Mouse (Mus musculus) cerebellum, adult 9-11 months (tissue): ENCODE measurements around the gene Dclk1.

Experiments used
- DNase-seq: peaks from one replicate; pipeline ENCODE4 v3.0.0; 2022

Dclk1 gene

GRCm38 (mm10) chr3:55461685-55462655 lies 219.8 kb downstream of the Dclk1 start:
- peak; percentile 87 for DNase-seq

- peak; percentile 53 for DNase-seq
Observed at GRCm38 (mm10) chr3:55462904-55463668, 220.9 kb downstream of the Dclk1 start.

DNA sequence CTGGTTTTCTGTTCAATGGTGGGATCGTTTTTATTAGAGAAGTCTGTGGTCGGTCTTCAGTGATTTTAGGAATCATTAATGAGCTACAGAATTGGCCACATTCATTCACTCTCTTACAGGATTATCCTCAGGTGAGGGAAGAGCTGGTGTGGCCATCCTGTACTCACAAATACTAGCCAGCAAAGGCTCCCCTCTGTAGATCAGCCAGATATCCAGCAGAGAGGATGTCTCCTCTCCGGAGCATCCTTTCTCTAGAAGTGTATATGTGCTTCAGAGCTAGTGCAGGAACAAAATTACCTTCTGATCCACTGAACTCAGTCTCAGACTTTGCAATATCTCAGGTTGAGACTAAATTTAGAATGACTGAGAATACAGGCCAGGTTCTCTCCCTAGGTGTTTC lies 222.1 kb downstream of the Dclk1 start:
- DNase-seq, result peak; percentile 67

DNA sequence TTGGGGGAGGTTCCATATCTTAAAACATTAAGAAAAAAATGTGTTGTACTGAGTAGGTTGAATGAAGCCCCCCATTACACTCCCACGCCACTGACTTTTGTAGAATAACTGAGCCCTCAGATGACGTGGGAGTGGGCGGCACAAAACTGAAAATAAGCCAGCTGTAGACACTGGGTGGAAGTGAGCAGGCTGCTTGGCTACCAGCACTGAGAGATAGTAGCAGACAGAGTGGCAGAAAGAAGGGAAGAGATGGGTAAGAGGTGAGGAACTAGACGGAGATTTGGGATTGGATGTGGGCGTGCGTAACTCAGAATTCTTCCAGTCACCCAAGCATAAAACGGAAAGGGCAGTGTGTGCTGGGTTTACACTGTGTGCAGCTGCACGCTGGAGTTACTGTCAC lies 223.6 kb downstream of the Dclk1 start:
- peak; percentile 47 for DNase-seq

DNA sequence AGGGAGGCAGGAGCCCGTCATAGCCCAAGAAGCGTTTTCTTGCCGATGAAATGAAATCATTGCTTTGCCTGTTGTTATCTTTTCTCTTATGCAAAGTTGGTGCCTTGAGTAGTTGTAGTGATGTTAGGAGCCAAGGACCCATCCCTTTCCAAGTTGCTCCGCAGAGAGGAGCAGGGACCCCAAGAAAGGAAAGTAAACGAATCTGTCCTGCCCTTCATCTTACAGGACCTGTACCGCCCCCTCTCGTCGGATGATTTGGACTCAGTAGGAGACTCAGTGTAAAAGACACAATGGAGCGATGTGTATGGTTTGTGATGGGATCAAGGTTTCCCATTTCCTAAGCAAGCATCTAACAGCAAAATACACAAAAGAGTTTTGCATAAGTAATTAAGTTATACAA lies 224.2 kb downstream of the Dclk1 start:
- peak; percentile 63 for DNase-seq

DNA sequence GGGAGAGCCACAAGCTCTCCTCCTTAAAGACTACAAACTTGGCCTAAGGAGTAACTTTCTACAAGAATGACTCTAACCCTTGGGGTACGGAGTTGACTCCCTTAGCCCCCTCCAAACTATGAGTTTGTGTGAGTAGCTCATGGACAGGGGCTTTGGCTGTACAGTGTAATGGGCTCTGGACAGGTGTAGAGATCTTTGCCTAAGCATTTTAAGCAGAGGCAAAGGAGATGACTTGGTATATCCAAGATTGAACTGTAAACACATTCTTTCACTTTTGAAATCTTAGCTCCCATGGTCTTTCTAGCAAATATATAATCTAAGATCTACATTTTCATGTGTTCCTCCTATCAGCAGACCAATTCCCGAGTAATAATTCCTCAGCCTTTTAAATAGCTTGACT lies 229.9 kb downstream of the Dclk1 start, which contains the start of gene Gm21954:
Gene Gm21954, minus strand, starts transcription at position 101 of the 400 bp plus-strand sequence.
- no peak for DNase-seq

DNA sequence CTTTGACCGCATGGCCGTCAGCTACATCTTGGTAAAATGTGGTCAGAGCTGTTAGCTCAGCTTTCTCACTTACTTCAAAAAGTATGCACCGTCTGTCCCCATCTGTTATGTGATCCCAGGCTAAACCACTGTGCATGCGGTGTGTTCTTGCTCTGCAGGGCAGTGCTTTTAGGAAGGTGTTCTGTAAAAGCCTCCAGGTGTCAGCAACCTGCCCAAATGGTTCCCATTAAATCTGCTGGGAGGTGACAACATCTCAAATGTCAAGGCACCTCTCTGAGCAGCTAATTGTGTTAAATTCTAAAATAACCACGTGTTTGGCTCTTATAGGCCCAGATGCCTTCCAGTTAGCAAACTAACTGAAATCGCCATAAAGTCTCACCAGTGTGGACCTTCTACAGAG lies 231.0 kb downstream of the Dclk1 start:
- peak; percentile 30 for DNase-seq

DNA sequence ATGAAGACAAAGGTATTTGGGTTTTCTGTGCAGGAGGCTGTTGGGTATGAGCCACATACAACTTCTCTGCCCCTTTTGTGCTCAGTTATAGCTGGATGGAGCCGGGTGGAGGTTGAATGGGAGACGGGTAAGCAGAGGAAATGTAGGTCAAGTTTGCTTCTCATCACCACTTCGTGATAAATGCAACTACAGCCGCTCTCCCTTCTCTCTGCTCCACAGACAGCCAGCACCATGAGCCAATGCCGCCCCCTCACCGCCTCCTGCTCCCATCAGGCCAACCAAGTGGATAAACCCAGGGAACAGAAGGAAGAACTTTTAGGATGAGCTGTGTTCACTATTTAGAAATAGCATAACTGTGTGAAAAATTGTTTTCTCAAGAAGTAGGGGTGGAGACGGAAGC lies 234.5 kb downstream of the Dclk1 start:
- peak; percentile 69 for DNase-seq

GRCm38 (mm10) chr3:55479306-55479705 lies 237.1 kb downstream of the Dclk1 start:
- no peak for DNase-seq

- peak; percentile 46 for DNase-seq
Observed at GRCm38 (mm10) chr3:55481140-55481539, 239.0 kb downstream of the Dclk1 start.

- DNase-seq, result peak; percentile 89
Observed at GRCm38 (mm10) chr3:55483328-55483727, 241.2 kb downstream of the Dclk1 start.

DNA sequence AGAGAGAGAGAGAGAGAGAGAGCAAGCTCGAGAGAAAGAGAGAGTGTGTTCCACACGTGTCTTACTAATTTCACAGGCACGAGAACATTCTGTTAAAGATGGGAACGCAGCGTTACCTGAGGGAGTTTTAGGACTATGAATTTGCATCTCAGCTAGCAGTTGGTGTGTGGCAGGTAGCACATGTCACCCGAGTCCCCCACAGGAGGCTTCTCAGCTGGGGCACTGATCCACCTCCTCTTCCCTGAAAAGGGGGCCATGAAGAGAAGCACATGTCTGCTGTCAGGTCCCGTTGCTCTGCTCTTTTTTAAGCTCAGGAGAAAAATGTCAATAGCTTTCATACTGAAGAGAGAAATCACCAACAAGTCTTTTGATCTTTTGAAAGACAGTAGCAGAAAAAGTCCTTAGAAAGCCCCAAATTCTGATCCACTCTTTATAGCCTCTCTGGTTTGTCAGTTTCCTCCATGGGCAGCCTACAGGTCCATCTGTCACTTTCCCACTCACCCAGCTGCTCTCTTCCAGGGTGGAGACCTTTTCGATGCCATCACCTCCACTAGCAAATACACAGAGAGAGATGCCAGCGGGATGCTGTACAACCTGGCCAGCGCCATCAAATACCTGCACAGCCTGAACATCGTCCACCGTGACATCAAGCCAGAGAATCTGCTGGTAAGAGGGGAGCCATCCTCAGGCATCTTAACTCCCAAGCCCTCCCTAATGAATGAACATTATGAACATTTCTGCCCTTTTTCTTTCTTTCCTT lies 247.2 kb downstream of the Dclk1 start:
- DNase-seq, result peak; percentile 96

DNA sequence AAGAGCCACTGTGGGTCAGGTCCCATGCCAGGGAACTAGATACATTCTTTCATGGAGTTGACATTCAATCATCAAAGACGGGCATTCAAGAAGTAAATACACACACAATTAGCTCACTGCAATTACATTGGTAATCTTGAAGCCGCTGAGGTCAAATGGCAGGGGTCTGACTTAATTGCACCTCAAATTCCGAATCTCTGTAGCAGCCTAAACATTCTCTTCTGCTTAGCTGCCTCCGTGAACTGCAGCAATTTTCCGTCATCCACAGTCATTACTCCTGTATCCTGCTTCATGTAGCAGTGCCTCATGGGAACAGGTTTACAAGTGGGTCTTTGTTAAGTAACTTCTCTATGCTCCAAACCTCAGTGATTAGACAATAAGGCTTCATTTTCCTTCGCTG lies 249.9 kb downstream of the Dclk1 start:
- no peak for DNase-seq

GRCm38 (mm10) chr3:55494348-55494747 lies 252.2 kb downstream of the Dclk1 start:
- DNase-seq, result no peak

GRCm38 (mm10) chr3:55495231-55495630 lies 253.1 kb downstream of the Dclk1 start:
- DNase-seq, result no peak

DNA sequence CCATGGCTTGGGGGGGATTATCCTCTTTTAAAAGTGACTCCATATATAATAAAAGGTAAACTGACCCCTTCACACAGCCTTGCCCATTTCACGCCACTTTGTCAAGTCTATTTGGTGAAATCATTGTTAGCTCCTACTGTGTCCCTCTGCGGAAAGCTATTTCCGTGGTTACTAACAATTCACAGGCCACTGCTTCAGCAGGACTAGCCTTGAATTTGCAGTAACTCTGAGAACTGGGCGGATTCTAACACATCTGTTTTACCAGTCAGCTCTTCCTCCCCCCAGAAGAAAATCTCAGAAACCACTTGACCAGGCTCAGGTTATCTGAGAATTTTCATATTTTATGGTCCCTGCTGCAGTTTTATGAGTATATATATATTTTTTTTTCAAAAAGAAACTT lies 253.7 kb downstream of the Dclk1 start:
- DNase-seq, result no peak

DNA sequence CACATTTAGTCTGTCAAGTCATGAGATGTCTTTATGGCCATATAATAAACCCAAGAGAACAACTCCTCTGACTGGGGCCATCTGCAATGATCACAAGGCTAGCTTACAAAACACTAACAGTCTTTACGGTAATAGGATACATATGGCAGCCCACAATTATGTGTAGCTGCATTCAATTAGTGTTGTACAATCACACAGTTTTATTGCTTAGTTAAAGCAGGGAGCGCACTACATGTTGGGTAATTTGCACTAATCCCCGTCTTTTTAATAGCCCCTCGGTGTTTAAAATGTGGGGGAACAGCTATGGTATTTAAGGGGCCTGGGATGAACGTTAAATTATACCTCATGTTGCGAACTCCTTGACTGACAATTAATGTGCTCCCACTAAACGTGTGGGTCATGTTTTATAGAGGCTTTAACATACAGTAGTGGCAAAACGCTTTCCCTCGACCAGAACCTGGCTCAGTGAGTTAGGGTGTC lies 254.3 kb downstream of the Dclk1 start:
- DNase-seq, result no peak

DNA sequence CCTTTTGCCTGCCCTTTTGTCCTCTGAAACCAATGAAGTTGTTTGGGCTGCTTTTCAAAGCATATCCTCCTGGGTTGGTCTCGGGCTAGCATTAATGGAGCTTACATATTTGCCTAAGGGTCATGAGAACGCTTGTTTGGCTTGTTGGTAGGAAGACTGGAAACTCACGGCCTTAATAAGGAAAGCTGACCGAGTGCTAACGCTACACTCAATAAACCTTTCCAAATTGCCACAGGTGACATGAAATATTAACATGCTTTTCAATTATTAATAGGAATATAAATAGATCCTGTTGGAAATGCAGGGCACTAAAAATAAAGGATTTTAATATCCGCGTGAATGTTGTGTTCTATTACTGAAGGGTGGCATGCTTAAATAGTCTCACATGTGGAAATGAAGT lies 257.1 kb downstream of the Dclk1 start:
- DNase-seq, result no peak

DNA sequence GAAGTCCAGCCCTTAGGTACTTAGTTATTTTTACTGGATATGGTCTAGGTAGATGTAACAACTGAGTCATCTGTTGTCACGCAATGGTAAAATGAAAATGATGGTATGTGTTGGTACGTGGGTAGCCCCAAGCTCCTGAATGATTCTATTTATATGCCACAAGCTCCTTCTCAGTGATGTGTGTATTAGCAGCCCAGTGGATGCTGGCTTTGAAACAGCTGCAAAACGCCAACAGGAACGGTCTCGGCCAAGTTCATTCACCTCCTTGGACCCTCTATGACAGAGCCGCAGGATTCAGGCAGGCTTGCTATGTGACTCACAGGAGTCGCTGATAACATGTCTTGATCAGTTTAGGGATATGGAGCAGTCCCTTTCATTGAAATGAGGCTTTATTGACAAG lies 268.0 kb downstream of the Dclk1 start:
- no peak for DNase-seq

- DNase-seq, result no peak
Observed at GRCm38 (mm10) chr3:55511658-55512057, 269.5 kb downstream of the Dclk1 start.

DNA sequence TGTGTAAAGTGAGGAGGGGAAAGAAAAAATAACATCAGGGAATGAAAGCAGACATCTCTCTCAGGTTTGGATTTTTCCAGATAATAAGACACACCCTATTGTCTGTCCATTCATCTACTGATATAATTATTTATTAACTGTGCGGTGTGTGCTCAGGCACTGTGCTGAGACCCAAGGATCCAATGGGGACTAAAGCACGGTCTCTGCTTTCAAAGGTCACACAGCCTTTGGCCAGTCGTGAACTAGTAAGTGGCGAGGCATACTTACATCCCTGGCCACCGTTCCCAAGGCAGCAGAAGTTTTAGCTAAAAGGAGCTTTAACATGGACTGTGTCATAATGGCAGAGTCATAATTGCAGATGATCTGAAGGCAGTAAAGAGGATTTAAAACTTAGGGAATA lies 273.8 kb downstream of the Dclk1 start:
- no peak for DNase-seq

- no peak for DNase-seq
Observed at GRCm38 (mm10) chr3:55517454-55518014, 275.4 kb downstream of the Dclk1 start.
